Mouse (Mus musculus) embryonic facial prominence, embryonic 12.5 days (tissue): ENCODE measurements at regions not wholly inside any gene's neighbourhood (a gene's known extent, or its start where the extent isn't known, plus 50 kb on each side); places are given as distances from the start of the nearest gene placed in this dataset.

Experiments
- ATAC-seq: fragments of 200-750 bp; cut with Nextera tagmentation; 2 replicates; pipeline ENCODE4 v1.8.0; 2017; ENCODE audit not compliant: insufficient number of reproducible peaks, insufficient read depth, low FRiP score, low TSS enrichment
- H3K27ac ChIP-seq: fragments of 300-500 bp; sonication (generic); 2 replicates; pipeline ENCODE4 v1.5.1; 2016; ENCODE audit warnings: mild to moderate bottlenecking
- H3K27me3 ChIP-seq: fragments of 300-500 bp; sonication (generic); 2 replicates; pipeline ENCODE4 v1.6.1; 2016; ENCODE audit warnings: mild to moderate bottlenecking, moderate library complexity
- H3K36me3 ChIP-seq: fragments of 300-500 bp; sonication (generic); 2 replicates; pipeline ENCODE4 v1.6.1; 2016; ENCODE audit warnings: mild to moderate bottlenecking
- H3K4me1 ChIP-seq: fragments of 300-500 bp; sonication (generic); 2 replicates; pipeline ENCODE4 v1.6.1; 2016
- H3K4me2 ChIP-seq: fragments of 300-500 bp; sonication (generic); replicated peaks from 2 replicates; pipeline ENCODE4 v1.6.1; 2016; ENCODE audit warnings: mild to moderate bottlenecking, moderate library complexity
- H3K4me3 ChIP-seq: fragments of 300-500 bp; sonication (generic); 2 replicates; pipeline ENCODE4 v1.5.1; 2016; ENCODE audit warnings: mild to moderate bottlenecking
- H3K9ac ChIP-seq: fragments of 300-500 bp; sonication (generic); 2 replicates; pipeline ENCODE4 v1.6.1; 2016; ENCODE audit warnings: mild to moderate bottlenecking, moderate library complexity
- H3K9me3 ChIP-seq: fragments of 300-500 bp; sonication (generic); 2 replicates; pipeline ENCODE4 v1.6.1; 2016; ENCODE audit warnings: mild to moderate bottlenecking, moderate library complexity
- WGBS: fragments of 180-500 bp; shearing (Covaris S2); methylation state at CpG from one replicate; pipeline ENCODE4 v1.1.7; 2016; 5-methylcytosine and 5-hydroxymethylcytosine counted together

DNA sequence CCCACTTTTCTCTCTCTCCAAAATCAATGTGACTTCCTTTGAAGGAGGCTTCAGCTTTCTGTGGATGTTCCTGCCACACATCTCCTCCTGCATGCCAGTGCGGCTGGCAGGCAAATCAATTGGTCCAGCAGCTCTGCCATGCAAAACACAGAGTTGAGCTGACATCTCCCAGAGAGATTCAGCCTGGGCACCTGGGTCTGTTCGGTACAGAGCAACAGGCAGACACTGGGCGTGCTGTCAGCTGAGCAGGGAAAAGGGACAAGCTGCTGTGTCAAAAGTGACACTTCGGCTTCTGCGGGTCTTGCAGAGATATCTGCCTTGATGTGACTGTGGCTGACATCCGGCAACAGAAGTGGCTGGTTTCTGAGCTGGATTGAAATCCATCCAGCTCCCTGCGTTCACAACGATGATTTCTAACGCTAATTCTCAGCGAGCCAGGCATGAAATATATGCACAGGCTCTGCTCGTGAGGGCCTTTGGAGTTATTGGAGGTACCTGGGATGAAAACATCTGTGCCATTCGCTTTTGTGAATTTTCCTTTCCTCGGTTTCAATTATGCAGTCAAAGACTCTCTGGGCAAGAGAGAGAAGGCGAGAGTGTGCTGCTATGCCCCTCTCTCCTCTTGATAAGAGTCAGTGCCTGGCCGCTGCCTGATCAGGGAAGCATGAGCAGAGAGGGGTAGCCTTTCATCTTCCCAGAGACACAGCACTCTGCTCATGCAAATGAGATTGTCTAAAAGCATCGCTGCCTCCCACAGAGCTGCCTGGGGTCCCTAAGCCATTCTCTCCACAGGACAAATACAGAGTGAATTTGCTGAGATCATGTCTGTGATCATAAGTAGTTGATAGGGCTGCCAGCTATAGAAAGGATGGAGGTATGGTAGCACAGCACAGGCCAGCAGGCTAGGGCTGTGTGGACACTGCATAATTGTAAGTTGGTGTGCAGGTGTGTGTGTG lies 295.4 kb upstream of the Myt1l start:
- ATAC-seq = no peak
- H3K9me3 ChIP-seq = no peaks in the 10 kb centered on the region
- H3K27ac ChIP-seq = no peak overlapping the region
- no peak overlapping the region for H3K4me3 ChIP-seq
- 0 out of 2 replicates have a peak, but pooled peaks cover 3% of the 10 kb centered on the region for H3K4me1 ChIP-seq
- WGBS = 36% methylated on average over 16 of the region's 16 CpGs
- no peaks in the 10 kb centered on the region for H3K36me3 ChIP-seq
- H3K9ac ChIP-seq = no peak overlapping the region
- no peak overlapping the region for H3K4me2 ChIP-seq
- no peaks in the 10 kb centered on the region for H3K27me3 ChIP-seq

DNA sequence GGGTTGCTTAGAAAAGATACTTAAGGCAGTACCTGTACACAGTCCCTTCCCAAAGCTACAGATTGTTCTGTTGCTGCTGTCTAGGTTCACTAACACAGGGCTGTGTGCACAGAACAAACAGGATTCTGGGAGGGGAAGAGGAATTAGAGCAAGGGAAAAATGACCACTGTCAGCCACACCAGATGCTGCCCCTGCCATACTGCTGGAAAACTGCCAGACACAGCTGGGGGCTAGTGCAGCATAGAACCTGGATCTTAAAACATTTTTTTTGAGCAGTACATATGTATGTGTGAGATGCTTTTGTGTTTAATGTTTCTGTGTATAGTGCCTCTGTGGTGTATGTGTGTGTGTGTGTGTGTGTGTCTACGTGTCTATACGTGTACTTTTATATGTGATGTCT lies 291.7 kb upstream of the Myt1l start:
- 93% methylated on average over 2 of the region's 2 CpGs for WGBS
- Histone ChIP-seq H3K27me3 (no peaks in the 10 kb centered on the region), H3K9me3 (no peaks in the 10 kb centered on the region), H3K4me2 (no peak overlapping the region), H3K9ac (no peak overlapping the region), H3K27ac (no peak overlapping the region), H3K4me3 (no peak overlapping the region), H3K4me1 (0 out of 2 replicates have a peak, but pooled peaks cover 3% of the 10 kb centered on the region), H3K36me3 (no peaks in the 10 kb centered on the region)
- no peak for ATAC-seq

DNA sequence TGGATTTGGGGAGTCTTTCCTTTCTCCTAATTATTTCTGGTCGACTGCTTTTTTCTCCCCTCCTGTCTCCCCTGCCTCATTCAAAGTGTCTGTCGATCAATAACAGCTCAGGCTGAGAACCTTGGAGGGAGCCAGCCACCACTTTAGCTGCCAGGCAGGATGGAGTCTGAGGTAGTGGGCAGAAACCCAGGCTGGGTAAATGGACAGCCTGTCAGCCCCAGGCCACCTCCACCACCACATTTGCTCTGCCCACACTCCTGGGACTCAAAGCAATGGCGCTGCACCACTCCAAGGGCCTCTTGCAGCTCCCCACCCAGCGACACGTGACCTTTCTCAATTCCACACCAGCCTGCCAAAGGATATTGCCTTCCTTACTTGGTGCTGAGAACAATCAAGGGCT lies 290.7 kb upstream of the Myt1l start:
- ATAC-seq = no peak
- WGBS = 59% methylated on average over 5 of the region's 5 CpGs
- Histone ChIP-seq H3K9me3 (no peaks in the 10 kb centered on the region), H3K27me3 (no peaks in the 10 kb centered on the region), H3K4me3 (no peak overlapping the region), H3K4me1 (0 out of 2 replicates have a peak, but pooled peaks cover under 1% of the 10 kb centered on the region), H3K9ac (no peak overlapping the region), H3K4me2 (no peak overlapping the region), H3K27ac (no peak overlapping the region), H3K36me3 (no peaks in the 10 kb centered on the region)

DNA sequence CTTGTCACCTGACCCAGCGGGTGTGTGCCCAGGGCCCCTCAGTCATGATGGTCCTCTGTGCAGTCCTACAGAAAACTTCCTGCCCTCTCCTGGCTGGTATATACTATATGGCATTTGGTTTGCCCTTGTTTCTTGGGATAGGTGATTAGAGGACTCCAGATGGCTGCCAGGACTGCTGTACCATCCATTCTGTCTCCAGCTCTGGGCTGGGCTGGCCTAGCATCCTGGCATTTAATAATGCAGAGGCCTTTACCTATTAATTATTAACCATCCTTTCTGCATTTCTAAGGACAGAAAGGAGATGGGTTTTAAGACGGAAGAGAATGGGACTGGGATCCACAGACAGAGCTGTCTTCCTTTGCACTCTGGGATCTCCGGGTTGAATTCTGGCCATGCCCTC lies 288.7 kb upstream of the Myt1l start:
- no peak for ATAC-seq
- Histone ChIP-seq H3K4me2 (no peak overlapping the region), H3K9ac (no peak overlapping the region), H3K27ac (no peak overlapping the region), H3K27me3 (no peaks in the 10 kb centered on the region), H3K9me3 (no peaks in the 10 kb centered on the region), H3K36me3 (no peaks in the 10 kb centered on the region), H3K4me3 (no peak overlapping the region), H3K4me1 (no peaks in the 10 kb centered on the region)
- 87% methylated on average over 3 of the region's 3 CpGs for WGBS

DNA sequence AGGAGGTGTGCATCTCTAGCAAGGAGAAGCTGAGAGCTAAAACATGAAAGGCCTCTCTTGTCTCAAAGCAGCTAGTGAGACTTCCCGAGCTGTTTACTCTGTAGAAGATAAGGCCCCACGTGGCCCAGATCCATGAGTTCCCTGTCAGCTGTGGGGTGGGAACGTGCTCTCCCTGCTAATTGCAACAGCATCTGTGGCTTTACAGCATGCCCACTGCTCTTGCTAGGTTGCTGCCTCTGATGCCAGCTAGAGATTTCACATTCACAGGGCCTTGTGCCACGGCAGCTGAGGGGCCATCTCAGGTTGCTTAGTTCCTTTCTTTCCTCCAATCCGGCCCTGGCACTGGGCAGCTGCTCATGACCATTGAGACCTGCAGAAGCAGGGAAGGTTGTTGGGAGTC lies 288.2 kb upstream of the Myt1l start:
- H3K9ac ChIP-seq = no peak overlapping the region
- H3K4me3 ChIP-seq = no peak overlapping the region
- no peak for ATAC-seq
- H3K4me1 ChIP-seq = no peaks in the 10 kb centered on the region
- H3K9me3 ChIP-seq = no peaks in the 10 kb centered on the region
- 52% methylated on average over 5 of the region's 5 CpGs for WGBS
- H3K4me2 ChIP-seq = no peak overlapping the region
- H3K27ac ChIP-seq = 0 out of 2 replicates have a peak overlapping the region, but pooled peaks have one; percentile 17
- H3K27me3 ChIP-seq = no peaks in the 10 kb centered on the region
- H3K36me3 ChIP-seq = no peaks in the 10 kb centered on the region

DNA sequence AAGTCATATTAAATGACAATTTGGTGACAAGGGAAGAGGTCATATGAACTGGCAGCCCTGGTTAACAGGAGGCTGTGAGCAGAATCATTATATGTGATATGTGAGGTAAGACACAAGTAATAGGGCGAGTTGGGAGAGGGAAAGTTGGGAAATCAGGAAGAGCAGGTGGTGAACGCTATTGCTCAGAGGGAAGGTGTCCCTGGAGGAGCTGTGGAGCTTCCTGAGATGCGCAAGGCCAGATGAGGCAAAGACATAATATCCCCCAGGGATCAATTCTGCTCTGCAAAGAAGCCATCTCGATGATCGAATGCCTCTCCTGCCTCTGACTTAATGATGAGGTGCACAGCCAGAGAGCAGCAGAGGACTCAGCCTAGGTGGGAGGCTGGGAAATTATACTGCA lies 285.1 kb upstream of the Myt1l start:
- H3K4me3 ChIP-seq = no peak overlapping the region
- no peak overlapping the region for H3K4me2 ChIP-seq
- H3K9ac ChIP-seq = no peak overlapping the region
- no peak overlapping the region for H3K27ac ChIP-seq
- H3K9me3 ChIP-seq = no peaks in the 10 kb centered on the region
- peaks cover 3% of the 10 kb centered on the region; the same call in 1 of the 2 replicates for H3K4me1 ChIP-seq
- 74% methylated on average over 5 of the region's 5 CpGs for WGBS
- no peaks in the 10 kb centered on the region for H3K27me3 ChIP-seq
- no peak for ATAC-seq
- no peaks in the 10 kb centered on the region for H3K36me3 ChIP-seq

DNA sequence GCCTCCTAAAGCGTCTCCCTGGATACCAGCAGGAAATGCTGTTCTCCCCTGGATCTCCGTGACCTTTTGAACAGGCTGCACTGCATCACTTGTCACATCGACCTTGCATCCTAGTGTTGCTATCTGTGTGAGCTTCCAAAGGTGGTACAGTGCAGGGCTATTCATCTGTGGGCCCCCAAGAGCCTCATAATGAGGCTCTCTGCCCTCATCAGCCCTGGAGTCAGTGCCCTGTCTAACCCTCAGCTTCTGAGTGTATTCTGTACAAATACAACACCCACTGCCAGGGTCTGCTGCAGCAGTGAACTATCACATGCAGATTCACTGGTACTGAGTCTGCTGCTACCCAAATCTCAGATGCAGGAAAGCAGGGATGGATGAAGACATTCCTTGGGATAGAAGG lies 282.1 kb upstream of the Myt1l start:
- Histone ChIP-seq H3K9ac (no peak overlapping the region), H3K36me3 (no peaks in the 10 kb centered on the region), H3K27me3 (no peaks in the 10 kb centered on the region), H3K27ac (no peak overlapping the region), H3K4me3 (no peak overlapping the region), H3K9me3 (no peaks in the 10 kb centered on the region), H3K4me1 (peaks cover 3% of the 10 kb centered on the region; the same call in 1 of the 2 replicates), H3K4me2 (no peak overlapping the region)
- WGBS = 56% methylated on average over 3 of the region's 3 CpGs
- ATAC-seq = no peak

DNA sequence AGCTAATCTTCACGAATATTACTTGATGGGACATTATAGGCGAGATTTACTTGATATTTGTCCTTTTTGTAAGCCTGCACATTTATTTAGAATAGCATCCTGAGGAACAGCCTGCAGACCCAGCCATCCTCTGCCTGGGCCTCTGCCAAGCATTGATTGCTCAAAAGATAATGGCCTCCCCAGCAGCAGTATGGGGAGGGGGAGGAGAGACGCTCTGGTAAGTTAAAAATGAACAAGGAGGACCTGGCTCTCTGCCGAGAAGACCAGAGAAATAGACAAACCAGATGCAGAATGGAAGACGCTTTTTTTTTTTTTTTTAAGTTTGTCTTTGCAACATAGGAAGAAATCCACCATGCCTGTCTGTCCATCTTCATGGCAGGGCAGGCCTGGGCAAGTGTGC lies 280.8 kb upstream of the Myt1l start:
- no peak overlapping the region for H3K9ac ChIP-seq
- no peaks in the 10 kb centered on the region for H3K9me3 ChIP-seq
- WGBS = 68% methylated on average over 5 of the region's 5 CpGs
- H3K4me1 ChIP-seq = peaks cover 3% of the 10 kb centered on the region; the same call in 1 of the 2 replicates
- H3K27ac ChIP-seq = no peak overlapping the region
- no peak overlapping the region for H3K4me3 ChIP-seq
- ATAC-seq = no peak
- H3K4me2 ChIP-seq = no peak overlapping the region
- H3K27me3 ChIP-seq = no peaks in the 10 kb centered on the region
- H3K36me3 ChIP-seq = no peaks in the 10 kb centered on the region

DNA sequence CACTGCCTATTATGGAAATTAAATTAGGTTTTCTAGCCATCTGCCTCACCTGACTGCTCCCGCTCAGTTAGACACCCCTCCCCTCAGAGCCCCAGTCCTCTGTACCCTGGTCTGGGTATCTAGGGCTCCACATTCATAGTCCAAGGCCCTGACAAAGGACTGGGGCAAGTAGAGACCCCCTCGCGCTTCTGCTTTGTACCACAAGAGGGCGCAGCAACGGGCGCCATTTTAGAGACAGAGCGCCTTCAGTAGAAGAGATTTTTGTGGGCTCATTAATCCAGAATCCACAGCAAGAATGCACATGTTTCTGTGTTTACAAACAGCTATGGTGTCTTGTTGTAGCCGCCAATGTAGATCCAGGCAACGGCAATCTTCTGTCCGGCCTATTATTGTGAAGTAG lies 279.7 kb upstream of the Myt1l start:
- no peak for ATAC-seq
- no peak overlapping the region for H3K9ac ChIP-seq
- peaks cover 3% of the 10 kb centered on the region; the same call in 1 of the 2 replicates for H3K4me1 ChIP-seq
- no peak overlapping the region for H3K4me2 ChIP-seq
- no peaks in the 10 kb centered on the region for H3K36me3 ChIP-seq
- 82% methylated on average over 10 of the region's 10 CpGs for WGBS
- no peak overlapping the region for H3K27ac ChIP-seq
- no peaks in the 10 kb centered on the region for H3K9me3 ChIP-seq
- H3K27me3 ChIP-seq = no peaks in the 10 kb centered on the region
- no peak overlapping the region for H3K4me3 ChIP-seq

DNA sequence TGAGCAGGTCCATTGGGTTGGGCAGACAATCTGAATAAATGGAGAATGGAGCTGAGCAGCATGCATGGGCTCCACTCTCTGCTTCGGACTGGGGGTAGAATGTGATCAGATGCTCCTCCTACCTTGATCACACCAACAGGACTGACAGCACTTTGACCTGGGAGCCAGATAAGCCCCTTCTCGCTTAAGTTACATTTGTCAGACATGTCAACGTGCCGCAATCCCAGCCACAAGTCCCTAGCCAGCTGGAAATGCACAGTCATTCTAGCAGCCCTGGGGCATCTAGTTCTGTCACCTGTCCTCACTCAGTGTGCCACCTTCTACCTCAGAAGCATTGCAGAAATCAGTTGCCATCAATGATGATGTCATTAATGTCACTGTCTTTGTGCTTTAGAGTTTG lies 272.1 kb upstream of the Myt1l start:
- no peak for ATAC-seq
- WGBS = 91% methylated on average over 4 of the region's 4 CpGs

DNA sequence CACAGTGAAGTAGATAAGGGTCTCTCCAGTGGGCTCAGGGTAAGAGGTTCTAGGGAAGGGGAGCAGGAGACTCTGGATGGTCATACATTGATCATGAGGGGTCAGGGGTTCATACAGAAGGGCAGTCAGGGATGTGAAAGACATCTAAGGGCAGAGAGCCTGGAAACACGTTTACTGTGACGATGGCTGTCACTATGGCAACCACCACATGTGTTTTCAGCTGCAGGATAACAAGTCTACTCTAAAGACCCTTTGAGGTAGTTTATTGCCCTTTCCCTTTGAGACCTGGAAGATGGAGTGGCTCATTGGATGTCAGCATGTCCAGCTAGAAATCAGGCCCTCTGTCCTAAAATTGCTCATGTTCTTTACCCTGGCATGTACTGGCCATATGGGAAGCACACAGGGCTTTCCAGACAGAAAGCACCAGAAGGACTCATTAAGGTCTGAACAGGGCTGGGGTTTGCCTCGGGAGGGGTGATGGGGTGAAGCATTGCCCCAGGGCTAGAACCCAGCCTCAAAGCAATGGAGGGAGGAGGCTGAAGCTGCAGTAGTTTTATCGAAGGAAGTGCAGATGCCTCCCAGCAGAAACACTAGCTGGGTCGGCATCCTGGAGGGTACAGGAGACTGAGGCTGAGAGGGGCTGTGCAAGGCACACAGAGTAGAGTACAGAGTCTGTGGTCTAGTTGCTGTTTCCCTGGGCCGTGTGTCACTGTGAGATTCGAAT lies 271.0 kb upstream of the Myt1l start:
- 17% methylated on average over 7 of the region's 7 CpGs for WGBS
- Histone ChIP-seq H3K27ac (peak overlapping the region; percentile 47; the same call in 1 of the 2 replicates), H3K27me3 (no peaks in the 10 kb centered on the region), H3K36me3 (no peaks in the 10 kb centered on the region), H3K9me3 (no peaks in the 10 kb centered on the region), H3K4me2 (peak overlapping the region; percentile 16; the same call in 1 of the 2 replicates), H3K4me1 (peaks cover 23% of the 10 kb centered on the region), H3K4me3 (no peak overlapping the region), H3K9ac (no peak overlapping the region)
- 0 out of 2 replicates have a peak, but pooled peaks have one; percentile 35 for ATAC-seq

More for the DNA sequence above, 272.1 kb upstream of the Myt1l start:
- Histone ChIP-seq H3K4me2 (no peak overlapping the region), H3K4me1 (peaks cover 23% of the 10 kb centered on the region), H3K9ac (no peak overlapping the region), H3K9me3 (no peaks in the 10 kb centered on the region), H3K36me3 (no peaks in the 10 kb centered on the region), H3K27ac (no peak overlapping the region), H3K4me3 (no peak overlapping the region), H3K27me3 (no peaks in the 10 kb centered on the region)
